Mouse (Mus musculus): ENCODE measurements around the gene Grin1. TPM values are rescaled to one million over a fixed set of nuclear protein-coding genes. Genes with fewer than 3 reads are reported as not detected.

Gene Grin1
- polyA plus RNA-seq, 1 experiment from 2014 or later = 11.3 TPM

DNA sequence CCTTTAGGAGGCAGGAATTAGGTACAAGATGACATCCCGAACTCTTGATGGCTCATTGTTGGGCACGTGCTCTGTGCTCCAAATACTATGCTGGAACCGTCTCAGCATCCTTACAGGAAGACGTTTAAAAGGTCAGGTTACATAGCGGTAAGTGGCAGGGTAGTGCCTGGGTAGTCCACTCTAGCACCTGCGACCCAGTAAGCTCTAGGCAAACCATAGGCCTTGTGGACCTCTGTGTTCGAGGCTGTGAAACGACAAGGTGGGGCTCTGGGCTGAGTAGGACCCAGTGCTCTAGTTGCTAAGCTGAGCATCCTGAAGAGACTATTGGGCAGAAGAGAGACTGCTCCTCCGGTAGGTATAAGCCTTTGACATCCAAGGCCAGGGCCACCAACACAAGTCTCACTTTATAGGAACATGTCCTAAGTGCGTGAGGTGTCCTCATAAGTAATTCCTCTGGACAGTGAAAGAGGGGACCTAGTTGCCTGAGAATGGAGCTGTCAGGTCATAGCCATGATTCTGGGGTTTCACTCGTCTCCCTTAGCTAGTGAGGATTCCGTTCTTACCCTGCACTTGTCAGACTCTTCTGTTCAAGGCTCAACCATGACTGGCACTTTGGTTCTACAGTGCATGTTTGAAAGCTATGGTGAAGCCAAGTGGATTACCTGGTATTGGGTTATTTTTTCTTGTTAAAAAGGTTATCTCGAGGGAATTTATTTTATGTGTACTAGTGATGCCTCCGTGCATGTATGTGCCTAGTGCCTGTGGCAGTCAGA lies 13.2 kb downstream of the Grin1 start:
- peaks cover 79% of the 10 kb centered on the region for H3K27me3 ChIP-seq (replicated peaks)
- no peaks in the 10 kb centered on the region for H3K36me3 ChIP-seq
- ATAC-seq (ENCODE audit: low FRiP score, low read depth) = peak; percentile 39; the same call in 1 of the 2 replicates
- H3K4me3 ChIP-seq = peak overlapping the region; percentile 39; the same call in 1 of the 2 replicates
- no peaks in the 10 kb centered on the region for H3K9me3 ChIP-seq
- H3K4me1 ChIP-seq = peaks cover 13% of the 10 kb centered on the region; the same call in 1 of the 2 replicates
- H3K27ac ChIP-seq = no peak overlapping the region
- WGBS = 49% methylated on average over 14 of the region's 14 CpGs
- peak overlapping the region; percentile 56 for H3K9ac ChIP-seq
- H3K4me2 ChIP-seq (replicated peaks) = peak overlapping the region; percentile 85

DNA sequence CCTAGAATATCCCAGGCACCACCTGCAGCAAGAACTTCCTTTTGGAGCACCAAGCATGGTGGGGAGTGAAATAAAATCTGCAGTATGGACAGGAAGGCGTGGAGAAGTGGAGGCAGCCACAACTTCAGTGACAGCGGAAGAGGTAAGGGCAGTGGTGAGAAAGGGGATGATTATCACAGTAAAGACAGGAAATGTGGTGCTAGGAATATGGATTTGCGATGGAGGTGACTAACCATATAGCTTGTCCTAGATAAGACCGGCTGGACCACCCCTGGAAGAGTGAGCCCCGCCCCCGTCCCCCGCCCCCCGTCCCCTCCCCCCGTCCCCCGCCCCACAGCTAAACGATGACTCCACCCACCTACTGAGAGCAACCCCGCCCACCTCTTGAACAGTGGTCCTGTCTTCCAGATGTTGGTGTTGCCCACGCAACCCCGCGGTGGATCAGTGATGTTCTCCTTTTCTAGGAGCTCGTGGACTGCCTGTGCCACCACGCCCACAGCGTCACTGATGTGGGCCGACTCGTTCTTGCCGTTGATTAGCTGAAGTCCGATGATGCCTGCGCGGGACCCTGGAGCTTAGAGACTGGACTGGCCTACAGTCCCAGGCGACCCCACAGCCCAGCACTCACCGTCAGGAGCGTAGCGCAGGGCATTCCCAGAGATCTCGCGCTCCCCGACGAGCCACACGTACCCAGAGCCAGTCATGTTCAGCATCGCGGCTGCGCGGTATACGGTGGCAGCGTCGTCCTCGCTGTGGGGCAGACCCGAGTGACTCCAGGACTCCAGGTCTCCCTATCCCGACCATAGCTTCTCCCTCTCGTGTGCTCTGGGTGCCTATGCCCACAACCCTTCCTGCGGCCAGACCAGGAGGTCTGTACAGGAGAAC lies 14.1 kb downstream of the Grin1 start:
- peaks cover 13% of the 10 kb centered on the region; the same call in 1 of the 2 replicates for H3K4me1 ChIP-seq
- H3K4me3 ChIP-seq = peak overlapping the region; percentile 39
- no peak overlapping the region for H3K27ac ChIP-seq
- peaks cover 70% of the 10 kb centered on the region for H3K27me3 ChIP-seq (replicated peaks)
- peak overlapping the region; percentile 85 for H3K4me2 ChIP-seq (replicated peaks)
- WGBS = 2% methylated on average over 45 of the region's 45 CpGs
- H3K9me3 ChIP-seq = no peaks in the 10 kb centered on the region
- peak overlapping the region; percentile 56 for H3K9ac ChIP-seq
- H3K36me3 ChIP-seq = no peaks in the 10 kb centered on the region
- peak; percentile 79 for ATAC-seq (ENCODE audit: low FRiP score, low read depth)

DNA sequence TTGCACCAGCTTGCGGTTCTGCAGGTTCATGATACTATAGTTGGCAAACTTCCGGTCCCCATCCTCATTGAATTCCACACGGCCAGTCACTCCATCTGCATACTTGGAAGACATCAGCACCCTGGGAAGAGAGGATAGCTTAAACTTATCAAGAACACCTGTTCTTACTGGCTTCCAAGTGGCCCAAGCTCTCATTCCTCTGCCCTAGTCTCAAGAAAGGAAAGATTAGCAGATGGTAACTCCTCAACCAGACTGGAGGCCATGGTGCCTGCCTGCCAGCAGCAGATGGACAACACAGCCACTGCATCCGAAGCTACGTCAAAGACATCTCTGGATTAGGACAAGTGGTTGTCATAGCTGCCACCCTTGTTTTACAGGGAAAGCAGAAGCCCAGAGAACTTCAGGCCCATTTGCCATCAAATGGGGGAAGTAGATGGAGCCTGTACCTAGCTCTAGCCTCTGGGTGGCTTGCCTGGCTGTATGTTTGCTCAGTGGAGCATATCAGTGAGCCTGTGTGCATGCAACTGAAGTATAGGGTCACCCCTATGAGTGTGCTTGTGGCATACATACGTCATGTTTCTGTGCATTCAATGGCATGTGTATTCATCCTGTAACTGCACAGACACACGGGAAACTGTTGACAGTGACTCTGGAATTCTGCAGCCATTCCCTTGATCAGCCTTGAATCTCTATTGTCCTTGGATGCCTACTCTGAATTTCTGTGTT lies 14.9 kb downstream of the Grin1 start:
- H3K36me3 ChIP-seq = no peaks in the 10 kb centered on the region
- H3K4me2 ChIP-seq (replicated peaks) = peak overlapping the region; percentile 85
- no peaks in the 10 kb centered on the region for H3K9me3 ChIP-seq
- no peak overlapping the region for H3K27ac ChIP-seq
- H3K4me3 ChIP-seq = peak overlapping the region; percentile 39; the same call in 1 of the 2 replicates
- no peak overlapping the region for H3K9ac ChIP-seq
- H3K4me1 ChIP-seq = peaks cover 13% of the 10 kb centered on the region; the same call in 1 of the 2 replicates
- ATAC-seq (ENCODE audit: low FRiP score, low read depth) = no peak
- 77% methylated on average over 7 of the region's 7 CpGs for WGBS
- peaks cover 63% of the 10 kb centered on the region for H3K27me3 ChIP-seq (replicated peaks)

DNA sequence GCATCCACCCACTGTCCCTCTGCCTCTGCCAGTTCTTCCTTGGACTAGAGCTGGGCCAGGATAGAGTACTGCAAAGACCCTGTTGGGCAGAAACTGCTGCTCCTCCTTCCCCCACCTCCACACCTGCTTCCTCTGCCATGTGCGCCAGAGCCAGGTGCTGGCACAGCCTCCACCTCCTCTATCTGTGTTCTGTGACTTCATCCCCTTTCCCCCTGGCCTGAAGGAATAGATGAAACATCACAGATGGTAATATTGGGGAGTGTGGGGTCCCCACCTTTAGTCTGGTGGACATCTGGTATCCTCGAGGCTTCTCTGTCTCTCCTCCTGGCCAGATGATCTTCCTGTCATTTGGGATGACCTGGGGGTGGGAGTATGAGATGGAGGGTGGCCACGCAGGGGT lies 15.5 kb downstream of the Grin1 start:
- no peak overlapping the region for H3K9ac ChIP-seq
- H3K36me3 ChIP-seq = no peaks in the 10 kb centered on the region
- H3K9me3 ChIP-seq = no peaks in the 10 kb centered on the region
- 66% methylated on average over 3 of the region's 3 CpGs for WGBS
- peaks cover 57% of the 10 kb centered on the region for H3K27me3 ChIP-seq (replicated peaks)
- H3K27ac ChIP-seq = no peak overlapping the region
- no peak overlapping the region for H3K4me2 ChIP-seq (replicated peaks)
- ATAC-seq (ENCODE audit: low FRiP score, low read depth) = no peak
- no peak overlapping the region for H3K4me3 ChIP-seq
- H3K4me1 ChIP-seq = peaks cover 13% of the 10 kb centered on the region; the same call in 1 of the 2 replicates

DNA sequence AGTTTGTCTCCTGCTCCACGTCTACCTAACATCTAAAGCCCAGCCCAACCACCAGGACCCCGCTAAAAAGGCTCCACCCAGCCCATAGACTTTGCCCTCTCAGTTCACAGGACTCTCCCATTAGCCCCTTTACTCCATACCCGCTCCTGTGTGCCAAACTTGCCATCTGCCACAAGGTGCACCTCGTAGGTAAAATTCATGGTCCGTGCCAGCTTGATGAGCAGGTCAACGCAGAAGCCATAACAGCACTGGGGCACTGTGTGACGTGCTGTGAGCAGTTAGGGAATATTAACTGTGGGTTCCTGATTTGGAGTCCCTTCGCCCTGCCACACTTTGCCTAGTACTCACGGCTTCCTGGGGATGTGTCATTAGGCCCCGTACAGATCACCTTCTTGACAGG lies 20.9 kb downstream of the Grin1 start:
- no peak overlapping the region for H3K9ac ChIP-seq
- ATAC-seq (ENCODE audit: low FRiP score, low read depth) = no peak
- no peak overlapping the region for H3K27ac ChIP-seq
- no peaks in the 10 kb centered on the region for H3K9me3 ChIP-seq
- H3K4me1 ChIP-seq = no peaks in the 10 kb centered on the region
- peaks cover 51% of the 10 kb centered on the region for H3K27me3 ChIP-seq (replicated peaks)
- WGBS = 79% methylated on average over 10 of the region's 10 CpGs
- H3K4me3 ChIP-seq = no peak overlapping the region
- no peaks in the 10 kb centered on the region for H3K36me3 ChIP-seq
- no peak overlapping the region for H3K4me2 ChIP-seq (replicated peaks)

DNA sequence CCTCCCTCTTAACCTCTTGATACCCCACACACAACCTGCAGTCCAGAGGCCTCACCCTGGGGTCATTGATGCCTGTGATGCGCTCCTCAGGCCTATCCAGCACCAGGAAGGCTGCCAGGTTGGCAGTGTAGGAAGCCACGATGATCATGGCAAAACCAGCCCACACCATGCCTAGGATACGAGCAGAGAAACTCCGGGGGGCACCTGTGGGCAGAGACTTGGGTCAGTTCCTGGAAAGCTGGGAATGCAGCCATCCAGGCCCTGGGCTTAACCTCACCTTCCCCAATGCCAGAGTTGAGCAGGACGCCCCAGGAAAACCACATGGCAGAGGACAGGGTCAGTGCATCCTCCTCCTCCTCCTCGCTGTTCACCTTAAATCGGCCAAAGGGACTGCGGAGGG lies 21.9 kb downstream of the Grin1 start:
- Histone ChIP-seq H3K27me3 (replicated peaks) (peaks cover 56% of the 10 kb centered on the region), H3K4me2 (replicated peaks) (no peak overlapping the region), H3K36me3 (no peaks in the 10 kb centered on the region), H3K27ac (no peak overlapping the region), H3K9ac (no peak overlapping the region), H3K4me3 (no peak overlapping the region), H3K4me1 (peaks cover 5% of the 10 kb centered on the region), H3K9me3 (no peaks in the 10 kb centered on the region)
- WGBS = 82% methylated on average over 8 of the region's 8 CpGs
- ATAC-seq (ENCODE audit: low FRiP score, low read depth) = no peak

DNA sequence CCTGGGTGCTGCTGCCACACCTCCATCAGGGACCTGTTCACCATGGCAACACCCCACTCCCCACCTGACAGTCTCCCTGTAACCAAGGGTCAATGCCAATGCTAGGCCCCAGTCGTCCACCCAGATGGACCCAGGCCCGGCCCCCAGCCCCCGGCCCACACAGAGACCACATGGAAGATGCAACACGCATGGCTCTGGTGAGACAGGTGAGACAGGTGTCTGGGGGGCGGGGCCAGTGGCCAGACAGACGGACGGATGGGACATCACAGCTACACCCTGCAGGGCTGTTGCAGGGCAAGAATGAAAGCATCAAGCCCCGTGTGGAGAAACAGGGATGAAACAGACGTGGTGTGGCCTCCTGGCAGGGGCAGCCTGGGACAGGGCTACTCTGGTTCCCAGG lies 25.3 kb downstream of the Grin1 start:
- Histone ChIP-seq H3K4me1 (peaks cover 23% of the 10 kb centered on the region), H3K4me3 (no peak overlapping the region), H3K9ac (no peak overlapping the region), H3K4me2 (replicated peaks) (no peak overlapping the region), H3K9me3 (no peaks in the 10 kb centered on the region), H3K27ac (no peak overlapping the region), H3K36me3 (no peaks in the 10 kb centered on the region), H3K27me3 (replicated peaks) (peaks cover 87% of the 10 kb centered on the region)
- 77% methylated on average over 9 of the region's 9 CpGs for WGBS
- no peak for ATAC-seq (ENCODE audit: low FRiP score, low read depth)

DNA sequence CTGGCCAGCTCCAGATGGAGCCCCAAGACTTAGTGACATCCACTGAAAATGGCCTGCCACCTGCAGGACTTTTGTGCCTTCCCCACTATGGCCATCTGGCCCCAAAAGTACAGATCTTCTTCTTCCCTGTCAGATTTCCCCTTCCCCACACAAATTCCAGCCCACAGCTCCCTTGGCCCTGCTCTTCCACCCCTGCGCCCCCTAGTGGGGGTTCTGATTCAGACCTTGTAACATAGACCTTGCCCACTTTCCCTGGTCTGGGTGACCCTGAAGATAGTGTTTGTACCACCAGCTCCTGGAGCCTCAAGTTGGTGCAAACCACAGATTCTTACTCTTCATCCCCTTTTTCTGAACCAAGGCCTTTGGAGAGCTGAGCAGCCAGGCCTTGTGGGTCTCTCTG lies 26.1 kb downstream of the Grin1 start:
- H3K36me3 ChIP-seq = no peaks in the 10 kb centered on the region
- H3K4me1 ChIP-seq = peaks cover 23% of the 10 kb centered on the region
- peak overlapping the region; percentile 55; the same call in 1 of the 2 replicates for H3K4me2 ChIP-seq (replicated peaks)
- peaks cover 95% of the 10 kb centered on the region for H3K27me3 ChIP-seq (replicated peaks)
- no peak overlapping the region for H3K9ac ChIP-seq
- no peaks in the 10 kb centered on the region for H3K9me3 ChIP-seq
- H3K4me3 ChIP-seq = 0 out of 2 replicates have a peak overlapping the region, but pooled peaks have one; percentile 29
- ATAC-seq (ENCODE audit: low FRiP score, low read depth) = 0 out of 2 replicates have a peak, but pooled peaks have one; percentile 5
- no peak overlapping the region for H3K27ac ChIP-seq
- 3% methylated on average over 1 of the region's 1 CpGs for WGBS

DNA sequence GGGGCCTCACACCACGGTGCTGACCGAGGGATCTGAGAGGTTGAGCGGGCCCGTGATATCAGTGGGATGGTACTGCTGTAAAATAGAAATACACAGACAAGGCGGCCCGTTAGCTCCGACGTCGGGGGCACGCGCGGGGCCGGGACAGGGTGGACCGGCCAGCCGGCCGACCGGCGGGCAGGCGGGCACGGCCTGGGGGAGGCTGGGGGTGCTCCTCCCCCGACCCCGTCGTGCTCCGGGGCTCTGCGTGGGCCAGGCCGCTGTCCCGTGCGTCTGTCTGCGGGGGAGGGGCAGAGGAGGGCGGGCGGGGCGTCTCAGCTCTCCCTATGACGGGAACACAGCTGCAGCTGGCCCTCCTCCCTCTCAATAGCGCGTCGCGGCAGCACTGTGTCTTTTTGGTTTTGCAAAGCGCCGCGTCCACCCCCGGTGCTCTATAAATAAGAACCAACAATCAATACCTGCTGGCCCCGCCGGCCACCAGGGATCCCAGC lies 26.9 kb downstream of the Grin1 start:
- 5% methylated on average over 42 of the region's 43 CpGs for WGBS
- Histone ChIP-seq H3K4me3 (peak overlapping the region; percentile 29), H3K9me3 (no peaks in the 10 kb centered on the region), H3K9ac (0 out of 2 replicates have a peak overlapping the region, but pooled peaks have one; percentile 33), H3K27me3 (replicated peaks) (peaks cover 92% of the 10 kb centered on the region), H3K27ac (no peak overlapping the region), H3K4me1 (peaks cover 23% of the 10 kb centered on the region), H3K36me3 (no peaks in the 10 kb centered on the region), H3K4me2 (replicated peaks) (peak overlapping the region; percentile 55)
- peak; percentile 19 for ATAC-seq (ENCODE audit: low FRiP score, low read depth)

DNA sequence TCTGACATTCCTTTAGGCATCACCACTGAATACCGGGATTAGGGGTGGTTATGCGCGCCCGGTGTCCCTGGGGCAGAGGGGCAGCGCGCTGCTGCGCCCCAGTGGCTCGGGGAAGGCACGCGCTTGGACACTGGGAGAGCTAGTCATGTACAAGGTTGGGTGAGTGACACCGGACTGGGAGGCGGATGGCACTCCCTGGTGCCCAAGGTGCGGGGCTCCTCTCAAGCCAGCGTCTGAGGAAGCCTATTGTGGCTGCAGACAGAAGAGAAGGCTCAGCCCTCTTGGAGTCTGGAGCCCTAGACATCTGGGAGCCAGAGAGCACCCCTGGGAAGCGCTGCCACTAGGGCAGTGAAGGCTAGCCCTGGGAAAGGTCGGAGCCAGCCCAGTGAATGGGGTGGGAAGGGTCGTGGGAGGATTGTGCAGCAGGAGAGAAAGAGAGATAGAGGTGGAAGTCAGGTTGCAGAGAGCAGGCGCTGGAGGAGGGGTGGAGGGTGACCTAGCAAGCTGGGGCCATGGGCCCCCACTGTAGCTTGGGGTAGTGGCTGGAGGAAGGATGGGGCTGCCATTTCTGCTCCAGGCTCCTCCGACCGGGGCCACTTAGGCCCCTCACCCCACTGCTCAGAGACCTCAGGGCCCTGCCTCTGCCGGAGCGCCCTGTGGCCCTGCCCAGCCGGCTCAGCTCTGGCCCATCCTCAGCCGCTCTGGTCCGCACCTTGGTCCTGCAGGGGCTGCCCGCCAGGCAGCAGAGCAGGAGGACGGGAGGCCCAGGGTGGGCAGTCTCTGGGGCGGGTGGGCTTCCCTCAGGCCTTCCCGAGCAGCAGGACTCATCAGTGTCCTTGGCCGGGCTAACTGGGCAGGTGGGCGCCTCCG lies 27.6 kb downstream of the Grin1 start:
- Histone ChIP-seq H3K36me3 (0 out of 2 replicates have a peak, but pooled peaks cover under 1% of the 10 kb centered on the region), H3K4me1 (peaks cover 23% of the 10 kb centered on the region), H3K4me3 (peak overlapping the region; percentile 29; the same call in 1 of the 2 replicates), H3K9me3 (no peaks in the 10 kb centered on the region), H3K27me3 (replicated peaks) (peaks cover 86% of the 10 kb centered on the region), H3K9ac (0 out of 2 replicates have a peak overlapping the region, but pooled peaks have one; percentile 33), H3K27ac (no peak overlapping the region), H3K4me2 (replicated peaks) (peak overlapping the region; percentile 55)
- no peak for ATAC-seq (ENCODE audit: low FRiP score, low read depth)
- 5% methylated on average over 32 of the region's 32 CpGs for WGBS

DNA sequence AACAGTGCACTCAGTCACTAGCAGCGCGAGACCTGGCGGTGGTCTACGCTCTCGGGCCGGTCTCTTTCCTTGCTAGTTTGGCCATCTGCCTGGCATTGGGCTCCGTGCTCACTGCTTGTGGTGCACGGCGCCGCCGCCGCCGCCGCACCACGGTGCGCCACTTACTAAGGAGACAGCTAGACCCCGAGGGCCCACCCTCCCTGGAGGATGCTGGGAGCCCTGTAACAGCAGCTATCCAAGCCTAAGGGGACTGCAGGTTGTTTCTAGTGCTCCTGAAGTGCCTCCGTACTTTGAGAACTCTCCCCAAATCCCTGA lies 28.2 kb downstream of the Grin1 start:
- H3K27me3 ChIP-seq (replicated peaks) = peaks cover 81% of the 10 kb centered on the region
- ATAC-seq (ENCODE audit: low FRiP score, low read depth) = no peak
- H3K27ac ChIP-seq = no peak overlapping the region
- H3K4me2 ChIP-seq (replicated peaks) = peak overlapping the region; percentile 38
- 1% methylated on average over 18 of the region's 18 CpGs for WGBS
- no peaks in the 10 kb centered on the region for H3K9me3 ChIP-seq
- peak overlapping the region; percentile 13; the same call in 1 of the 2 replicates for H3K4me3 ChIP-seq
- H3K9ac ChIP-seq = no peak overlapping the region
- peaks cover 23% of the 10 kb centered on the region for H3K4me1 ChIP-seq
- H3K36me3 ChIP-seq = peaks cover 5% of the 10 kb centered on the region
